Mouse (Mus musculus) lung, postnatal 0 days (tissue): ENCODE measurements around the gene Ap1g2.

Experiments
- CTCF ChIP-seq: IDR thresholded peaks from 2 replicates; pipeline ENCODE4 v1.5.1; 2016; ENCODE audit warnings: antibody characterized with exemption, mild to moderate bottlenecking
- EP300 ChIP-seq: IDR thresholded peaks from 2 replicates; pipeline ENCODE4 v1.6.1; 2016; ENCODE audit warnings: antibody characterized with exemption, mild to moderate bottlenecking, control low read depth

- TF ChIP-seq EP300 (no peak), CTCF (no peak)
Observed at GRCm38 (mm10) chr14:55076224-55076623, 30.2 kb downstream of the Ap1g2 start.
